In the genomic region with DNA sequence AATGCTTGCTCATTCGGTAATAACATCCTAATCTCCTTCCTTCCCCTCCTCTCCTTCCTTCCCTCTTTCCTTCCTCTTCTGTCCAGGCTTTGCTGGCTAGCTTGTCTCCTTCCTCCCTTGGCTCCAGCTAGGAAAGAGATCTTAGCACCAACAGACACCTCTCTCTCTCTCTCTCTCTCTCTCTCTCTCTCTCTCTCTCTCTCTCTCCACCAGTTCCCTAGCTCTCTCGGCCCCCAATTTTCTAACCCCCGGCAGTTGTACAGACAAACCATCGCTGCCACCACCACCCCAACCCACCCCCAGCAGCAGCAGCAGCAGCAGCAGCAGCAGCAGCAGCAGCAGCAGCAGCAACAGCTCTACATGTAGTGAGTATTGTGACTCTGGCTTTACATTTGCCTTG, we compare ENCODE assay signal across 17 mouse cellular contexts. TPM values are rescaled to one million over a fixed set of nuclear protein-coding genes. Genes with fewer than 3 reads are reported as not detected.
A peak's percentile ranks its signal among the peaks of the same experiment; 100 is the strongest.
DNase-seq lines count a peak whose midpoint lies in the region; ATAC-seq lines count a peak whose summit lies in the region.
"Had no signal": no experiment of that assay in that cellular context is flagged by ENCODE, and none has a peak within 500 bp of the region (broad histone marks: within the 10 kb centered on the region; RNA-seq: fewer than 3 reads in every experiment).

No protein-coding gene starts in this region.

- DNase-seq in heart, embryonic 10.5 days (ENCODE audit: low spot score) = no peak
- no peak for DNase-seq in heart, postnatal 36 days
- DNase-seq in layer of hippocampus, adult 11-12 months (ENCODE audit: low spot score) = no peak
- DNase-seq in adrenal gland, postnatal 36 days = no peak
- DNase-seq: cerebellum, adult 8-10 months; heart, postnatal 4 days; kidney, adult 2 months; liver; lung, postnatal 10 days; thymus, adult 2 months had no signal

- no peak for ATAC-seq in embryonic facial prominence, embryonic 12.5 days (ENCODE audit: insufficient number of reproducible peaks, insufficient read depth, low FRiP score, low TSS enrichment)
- no peak for ATAC-seq in hindbrain, embryonic 12.5 days (ENCODE audit: low FRiP score)
- ATAC-seq in midbrain, embryonic 12.5 days (ENCODE audit: low FRiP score, low read depth) = no peak
- ATAC-seq in cerebellum, adult (ENCODE audit: insufficient number of reproducible peaks, low FRiP score, low TSS enrichment) = no peak

- 21% methylated on average over 4 of the region's 4 CpGs for WGBS in heart, embryonic 10.5 days
- WGBS in embryonic facial prominence, embryonic 12.5 days = 13% methylated on average over 4 of the region's 4 CpGs
- WGBS in hindbrain, embryonic 12.5 days = 7% methylated on average over 4 of the region's 4 CpGs
- WGBS in midbrain, embryonic 12.5 days = 8% methylated on average over 4 of the region's 4 CpGs

- no peak overlapping the region for H3K9ac ChIP-seq in embryonic facial prominence, embryonic 12.5 days
- H3K9ac ChIP-seq in hindbrain, embryonic 12.5 days = no peak overlapping the region; the same call in 1 of the 2 replicates
- no peak overlapping the region for H3K9ac ChIP-seq in midbrain, embryonic 12.5 days (replicated peaks)

- peak overlapping the region; percentile 62 for H3K27ac ChIP-seq in heart, embryonic 10.5 days
- no peak overlapping the region for H3K27ac ChIP-seq in embryonic facial prominence, embryonic 12.5 days
- H3K27ac ChIP-seq in hindbrain, embryonic 12.5 days = peak overlapping the region; percentile 62
- H3K27ac ChIP-seq in midbrain, embryonic 12.5 days (replicated peaks) = peak overlapping the region; percentile 70

- H3K9me3 ChIP-seq in heart, embryonic 10.5 days = no peaks in the 10 kb centered on the region
- H3K9me3 ChIP-seq in embryonic facial prominence, embryonic 12.5 days = no peaks in the 10 kb centered on the region
- H3K9me3 ChIP-seq in hindbrain, embryonic 12.5 days (replicated peaks) = no peaks in the 10 kb centered on the region
- no peaks in the 10 kb centered on the region for H3K9me3 ChIP-seq in midbrain, embryonic 12.5 days
- H3K9me3 ChIP-seq: G1E had no signal

- H3K4me3 ChIP-seq in heart, embryonic 10.5 days = no peak overlapping the region; the same call in 1 of the 2 replicates
- no peak overlapping the region for H3K4me3 ChIP-seq in embryonic facial prominence, embryonic 12.5 days
- no peak overlapping the region for H3K4me3 ChIP-seq in hindbrain, embryonic 12.5 days
- H3K4me3 ChIP-seq in midbrain, embryonic 12.5 days = no peak overlapping the region
- H3K4me3 ChIP-seq: myocyte had no signal

- no peaks in the 10 kb centered on the region for H3K36me3 ChIP-seq in heart, embryonic 10.5 days
- no peaks in the 10 kb centered on the region for H3K36me3 ChIP-seq in embryonic facial prominence, embryonic 12.5 days
- H3K36me3 ChIP-seq in hindbrain, embryonic 12.5 days = no peaks in the 10 kb centered on the region
- H3K36me3 ChIP-seq in midbrain, embryonic 12.5 days = no peaks in the 10 kb centered on the region
- H3K36me3 ChIP-seq: G1E had no signal

- intact Hi-C loops in heart, postnatal 36 days (cut with DNase I) = no loop called here

- peaks cover 18% of the 10 kb centered on the region for H3K4me1 ChIP-seq in heart, embryonic 10.5 days
- H3K4me1 ChIP-seq in embryonic facial prominence, embryonic 12.5 days = peaks cover 12% of the 10 kb centered on the region
- H3K4me1 ChIP-seq in hindbrain, embryonic 12.5 days = peaks cover 35% of the 10 kb centered on the region
- H3K4me1 ChIP-seq in midbrain, embryonic 12.5 days = peaks cover 41% of the 10 kb centered on the region

- peak overlapping the region; percentile 35; the same call in 1 of the 2 replicates for H3K4me2 ChIP-seq in embryonic facial prominence, embryonic 12.5 days (replicated peaks)
- H3K4me2 ChIP-seq in hindbrain, embryonic 12.5 days (replicated peaks) = peak overlapping the region; percentile 40
- H3K4me2 ChIP-seq in midbrain, embryonic 12.5 days (replicated peaks) = peak overlapping the region; percentile 45

- H3K27me3 ChIP-seq in heart, embryonic 10.5 days (ENCODE audit: insufficient read depth, poor library complexity, severe bottlenecking) = peaks cover 28% of the 10 kb centered on the region; the same call in 1 of the 2 replicates
- peaks cover 8% of the 10 kb centered on the region; the same call in 1 of the 2 replicates for H3K27me3 ChIP-seq in embryonic facial prominence, embryonic 12.5 days
- peaks cover 25% of the 10 kb centered on the region for H3K27me3 ChIP-seq in hindbrain, embryonic 12.5 days
- H3K27me3 ChIP-seq in midbrain, embryonic 12.5 days = peaks cover 84% of the 10 kb centered on the region

RNA-seq across cellular contexts. Expression of gene Pax6, which starts 57.0 kb away (rescaled TPM):
- polyA plus RNA-seq in heart, embryonic 10.5 days (2016; fragmentation: Nextera tagmentation; extraction: Ambion mirVana) = 0.28 and 0.54 TPM in 2 replicates
- total RNA-seq in heart, postnatal 36 days (2021) = not detected
- 13.7 and 20.8 TPM in 2 replicates for polyA plus RNA-seq in embryonic facial prominence, embryonic 12.5 days (2016; fragmentation: Nextera tagmentation; extraction: Ambion mirVana)
- polyA plus RNA-seq in hindbrain, embryonic 12.5 days (2016; fragmentation: Nextera tagmentation; extraction: Ambion mirVana) = 17.9 and 20.1 TPM in 2 replicates
- polyA plus RNA-seq in midbrain, embryonic 12.5 days (2016; fragmentation: Nextera tagmentation; extraction: Ambion mirVana) = 21.5 and 74.8 TPM in 2 replicates
- not detected for total RNA-seq in adrenal gland, postnatal 36 days (2021)
- total RNA-seq: gastrocnemius, adult 18-20 months had no signal
- polyA plus RNA-seq: kidney, adult 2 months had no signal
